Mouse (Mus musculus) cerebellum, adult 2 months (tissue): Measurements from ENCODE around the gene Chka. TPM values are rescaled to one million over a fixed set of nuclear protein-coding genes. Genes with fewer than 3 reads are reported as not detected.

Experiments used
- DNase-seq, 2 experiments: peaks; one replicate each; pipeline ENCODE4 v3.0.0; 2021
- H3K27ac ChIP-seq: fragments of 200-500 bp; 2 replicates; pipeline ENCODE4 v1.5.1; 2012; ENCODE audit warnings: low read length, control low read depth, inconsistent platforms; ENCODE audit not compliant: insufficient read depth
- H3K27me3 ChIP-seq: fragments of 200-500 bp; 2 replicates; pipeline ENCODE4 v1.6.1; 2012; ENCODE audit warnings: inconsistent platforms, mild to moderate bottlenecking, low read length, moderate library complexity; ENCODE audit not compliant: control insufficient read depth, insufficient read depth
- H3K4me1 ChIP-seq: fragments of 200-500 bp; 2 replicates; pipeline ENCODE4 v1.6.1; 2011; ENCODE audit warnings: low read length; ENCODE audit not compliant: control insufficient read depth, insufficient read depth
- H3K4me3 ChIP-seq: fragments of 200-500 bp; replicated peaks from 2 replicates; pipeline ENCODE3; 2011; ENCODE audit warnings: mild to moderate bottlenecking, low read depth, low read length, control low read depth; ENCODE audit not compliant: insufficient read depth
- CTCF ChIP-seq: fragments of 200-500 bp; IDR thresholded peaks from 2 replicates; pipeline ENCODE4 v1.5.1; 2011; ENCODE audit warnings: low read depth, mild to moderate bottlenecking, control low read depth, low read length, moderate library complexity, borderline replicate concordance; ENCODE audit not compliant: insufficient read depth
- POLR2A ChIP-seq: fragments of 200-500 bp; IDR thresholded peaks from 2 replicates; pipeline ENCODE4 v1.6.1; 2011; ENCODE audit warnings: low read length, control low read depth, borderline replicate concordance; ENCODE audit not compliant: insufficient read depth
- WGBS: fragments of 180-500 bp; shearing (Covaris S2); methylation state at CpG from one replicate; pipeline ENCODE4 v1.1.7; 2018; 5-methylcytosine and 5-hydroxymethylcytosine counted together
- polyA plus RNA-seq: library from polyadenylated mRNA; depleted of rRNA; stranded (reverse); fragments of >200 nt; gene quantifications from 2 replicates; pipeline ENCODE4 v1.2.3, GENCODE M21; 2012

Chka gene
- polyA plus RNA-seq, 1 experiment = 118 TPM

DNA sequence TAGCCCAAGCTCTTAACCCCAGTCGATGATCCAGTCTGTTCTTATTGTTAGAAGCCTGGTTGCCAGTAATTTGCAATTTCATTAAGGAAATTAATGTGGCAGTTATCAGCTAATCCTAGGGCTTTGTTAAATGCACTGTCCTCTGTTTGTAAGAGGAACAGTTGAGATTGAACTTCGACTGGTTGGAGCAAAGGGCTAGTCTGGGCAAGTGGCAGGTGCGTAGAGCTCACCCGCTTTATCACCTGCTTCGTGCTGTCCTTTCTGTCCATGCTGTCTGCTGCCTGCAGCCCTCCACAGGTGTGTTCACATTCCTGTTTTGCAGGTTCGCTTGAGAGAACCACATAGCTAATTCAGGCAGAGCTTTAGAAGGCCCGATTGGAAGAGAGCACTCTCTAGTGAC, 23.5 kb downstream of the Chka start:
- DNase-seq = no peak
- Histone ChIP-seq H3K27me3 (no peaks in the 10 kb centered on the region), H3K27ac (no peak overlapping the region), H3K4me1 (peaks cover 23% of the 10 kb centered on the region), H3K4me3 (no peak overlapping the region)
- WGBS = 67% methylated on average over 7 of the region's 7 CpGs
- no peak for TF ChIP-seq CTCF
- no peak for TF ChIP-seq POLR2A

GRCm38 (mm10) chr19:3880054-3880848, 28.7 kb downstream of the Chka start:
- Histone ChIP-seq H3K4me3 (no peak overlapping the region), H3K27me3 (no peaks in the 10 kb centered on the region), H3K27ac (no peak overlapping the region), H3K4me1 (peaks cover 19% of the 10 kb centered on the region)
- TF ChIP-seq POLR2A (no peak), CTCF (no peak)
- DNase-seq = no peak
- WGBS = 72% methylated on average over 6 of the region's 6 CpGs

DNA sequence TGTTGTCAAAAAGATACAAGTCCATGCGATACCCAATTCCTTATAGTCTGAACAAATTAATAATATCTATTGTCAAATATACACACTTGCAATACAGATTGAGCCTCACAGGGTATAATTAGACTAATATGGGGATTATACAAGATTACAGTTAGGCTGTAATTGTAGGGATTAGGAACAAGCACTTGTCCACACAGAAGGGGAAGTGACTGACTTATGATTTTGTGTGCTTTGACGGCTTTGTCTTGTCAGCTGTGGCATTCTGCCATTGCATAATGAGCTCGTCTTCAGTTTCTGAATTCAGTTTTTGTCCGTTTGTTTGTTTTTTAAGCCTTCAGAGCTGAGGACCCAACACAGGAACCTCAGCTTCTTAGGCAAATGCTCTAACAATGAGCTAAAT, 30.6 kb downstream of the Chka start:
- TF ChIP-seq CTCF (no peak), POLR2A (no peak)

DNA sequence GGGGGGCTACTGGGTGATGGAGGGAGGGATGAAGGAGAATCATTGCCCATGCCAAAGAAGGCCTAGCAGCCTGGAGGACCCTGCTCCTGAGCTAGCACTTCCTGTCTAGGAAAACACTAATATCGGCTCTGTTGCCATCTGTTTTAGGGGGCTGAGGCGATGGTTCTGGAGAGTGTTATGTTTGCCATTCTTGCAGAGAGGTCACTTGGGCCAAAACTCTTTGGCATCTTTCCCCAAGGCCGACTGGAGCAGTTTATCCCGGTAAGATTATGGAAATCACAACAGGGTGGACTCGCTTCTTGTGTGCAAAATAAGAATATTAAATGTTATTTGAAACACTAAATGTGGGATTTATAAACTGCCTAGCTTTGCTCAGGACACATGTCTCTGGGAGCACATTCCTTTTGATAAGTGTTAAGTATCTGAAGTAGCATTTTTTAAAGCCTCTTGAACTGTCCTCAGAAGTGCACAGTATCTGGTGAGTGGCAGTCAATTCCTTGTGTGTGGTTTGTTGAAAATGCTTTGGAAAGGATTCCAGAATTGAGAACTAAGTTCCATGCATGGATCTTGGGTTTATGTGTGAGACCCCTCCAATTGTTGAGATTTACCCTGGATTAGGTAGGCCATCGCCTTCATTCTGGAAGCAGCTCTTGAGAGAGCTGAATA, 32.9 kb downstream of the Chka start:
- TF ChIP-seq CTCF (no peak), POLR2A (no peak)
- WGBS = 19% methylated on average over 6 of the region's 6 CpGs
- peak in 1 of 2 experiments; percentile 29 for DNase-seq
- Histone ChIP-seq H3K27me3 (no peaks in the 10 kb centered on the region), H3K4me3 (no peak overlapping the region), H3K4me1 (peaks cover 10% of the 10 kb centered on the region), H3K27ac (no peak overlapping the region)

More for the DNA sequence above, 30.6 kb downstream of the Chka start:
- DNase-seq = no peak
- Histone ChIP-seq H3K4me3 (no peak overlapping the region), H3K27ac (no peak overlapping the region), H3K4me1 (peaks cover 10% of the 10 kb centered on the region), H3K27me3 (no peaks in the 10 kb centered on the region)
- WGBS = 44% methylated on average over 4 of the region's 4 CpGs

GRCm38 (mm10) chr19:3889096-3889495, 37.5 kb downstream of the Chka start:
- 89% methylated on average over 5 of the region's 5 CpGs for WGBS
- Histone ChIP-seq H3K27me3 (no peaks in the 10 kb centered on the region), H3K4me1 (peaks cover 6% of the 10 kb centered on the region; the same call in 1 of the 2 replicates), H3K27ac (no peak overlapping the region), H3K4me3 (no peak overlapping the region)
- no peak for DNase-seq
- TF ChIP-seq CTCF (no peak), POLR2A (no peak)

GRCm38 (mm10) chr19:3890181-3890580, 38.6 kb downstream of the Chka start:
- TF ChIP-seq POLR2A = no peak
- TF ChIP-seq CTCF = peak; percentile 37; the same call in 1 of the 2 replicates
- no peak for DNase-seq
- WGBS = 78% methylated on average over 8 of the region's 8 CpGs
- H3K27ac ChIP-seq = no peak overlapping the region
- no peak overlapping the region for H3K4me3 ChIP-seq
- H3K27me3 ChIP-seq = no peaks in the 10 kb centered on the region
- H3K4me1 ChIP-seq = no peaks in the 10 kb centered on the region

GRCm38 (mm10) chr19:3893545-3894116, 42.1 kb downstream of the Chka start:
- no peaks in the 10 kb centered on the region for H3K27me3 ChIP-seq
- no peaks in the 10 kb centered on the region for H3K4me1 ChIP-seq
- H3K27ac ChIP-seq = no peak overlapping the region
- no peak for DNase-seq
- no peak overlapping the region for H3K4me3 ChIP-seq
- WGBS = 95% methylated on average over 4 of the region's 4 CpGs
- TF ChIP-seq CTCF = no peak
- TF ChIP-seq POLR2A = no peak
